Mouse (Mus musculus): ENCODE results near the gene Gch1. TPM values are rescaled to one million over a fixed set of nuclear protein-coding genes. Genes with fewer than 3 reads are reported as not detected.

The Gch1 gene
- polyA plus RNA-seq, 1 experiment: 18.8 TPM

DNA sequence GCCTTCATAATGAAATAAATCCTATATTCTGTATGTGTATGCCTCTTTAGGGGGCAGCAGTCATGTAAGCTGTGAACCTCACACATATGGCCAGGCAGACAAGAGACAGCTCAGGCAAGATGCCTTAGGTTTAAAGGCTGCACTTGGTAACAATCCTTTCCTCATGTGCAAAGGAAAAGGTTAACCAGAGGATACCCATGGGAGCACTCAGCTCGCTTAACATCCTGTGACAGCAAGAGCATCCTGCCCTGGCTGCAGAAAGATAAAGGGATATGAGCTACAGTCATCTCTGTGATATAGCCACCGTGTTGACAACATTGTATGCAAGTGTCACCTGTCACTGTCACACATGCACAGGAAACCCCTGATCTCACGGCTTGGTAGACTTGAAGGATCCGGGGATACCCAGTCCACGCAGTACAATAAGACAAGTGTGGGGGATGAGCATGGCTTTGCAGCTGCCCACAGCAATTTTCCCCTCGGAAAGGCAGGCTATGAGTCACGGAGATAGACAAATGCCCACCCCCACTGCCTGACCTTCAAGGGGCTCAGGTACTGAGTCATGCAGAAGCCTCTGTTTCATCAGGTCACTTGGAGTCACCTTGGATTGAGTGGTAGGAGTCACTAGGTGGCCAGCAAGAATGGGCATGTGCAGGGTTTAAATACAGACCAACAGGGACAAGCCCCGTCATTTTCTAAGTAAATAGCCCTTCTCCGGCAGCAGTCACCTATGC is 19.4 kb downstream of the Gch1 start:
- no peak overlapping the region for H3K27ac ChIP-seq (ENCODE audit: control insufficient read depth, insufficient read depth, low read depth, low read length, poor library complexity)
- no peak overlapping the region for H3K4me3 ChIP-seq (replicated peaks; ENCODE audit: control insufficient read depth, low read depth, low read length)
- peaks cover 2% of the 10 kb centered on the region for H3K4me1 ChIP-seq (ENCODE audit: control insufficient read depth, insufficient read depth, low read length)
- TF ChIP-seq CTCF (IDR thresholded peaks at IDR 0.05; ENCODE audit: control insufficient read depth, insufficient read depth, low read length) (no peak), POLR2A (IDR thresholded peaks at IDR 0.05; ENCODE audit: borderline replicate concordance, control insufficient read depth, low read depth, low read length) (no peak)
- 56% methylated on average over 9 of the region's 9 CpGs for WGBS

DNA sequence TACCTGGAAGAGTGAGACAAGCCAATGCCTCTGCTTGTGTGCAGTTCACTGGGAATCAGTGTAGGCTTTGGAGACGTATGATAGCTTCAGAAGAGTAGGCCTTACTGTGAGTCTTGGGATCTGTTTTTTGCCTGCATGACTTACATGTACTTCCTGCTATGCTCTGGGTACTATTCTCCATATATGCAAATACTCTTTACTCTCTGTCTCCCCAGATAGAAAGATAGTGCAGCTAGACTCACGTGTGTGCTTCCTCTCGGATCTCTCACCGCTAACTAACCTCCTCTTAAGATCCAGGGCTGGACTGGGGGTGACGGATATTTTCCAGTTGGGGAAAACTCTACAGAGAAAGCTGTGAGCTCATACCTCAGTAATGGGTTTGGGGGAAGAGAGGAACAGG is 23.5 kb downstream of the Gch1 start:
- Histone ChIP-seq H3K27ac (ENCODE audit: control insufficient read depth, insufficient read depth, low read depth, low read length, poor library complexity) (peak overlapping the region; percentile 18; the same call in 1 of the 2 replicates), H3K4me3 (replicated peaks; ENCODE audit: control insufficient read depth, low read depth, low read length) (no peak overlapping the region), H3K4me1 (ENCODE audit: control insufficient read depth, insufficient read depth, low read length) (no peaks in the 10 kb centered on the region; the same call in 1 of the 2 replicates)
- 68% methylated on average over 5 of the region's 5 CpGs for WGBS
- TF ChIP-seq POLR2A (IDR thresholded peaks at IDR 0.05; ENCODE audit: borderline replicate concordance, control insufficient read depth, low read depth, low read length): no peak
- no peak for TF ChIP-seq CTCF (IDR thresholded peaks at IDR 0.05; ENCODE audit: control insufficient read depth, insufficient read depth, low read length)

DNA sequence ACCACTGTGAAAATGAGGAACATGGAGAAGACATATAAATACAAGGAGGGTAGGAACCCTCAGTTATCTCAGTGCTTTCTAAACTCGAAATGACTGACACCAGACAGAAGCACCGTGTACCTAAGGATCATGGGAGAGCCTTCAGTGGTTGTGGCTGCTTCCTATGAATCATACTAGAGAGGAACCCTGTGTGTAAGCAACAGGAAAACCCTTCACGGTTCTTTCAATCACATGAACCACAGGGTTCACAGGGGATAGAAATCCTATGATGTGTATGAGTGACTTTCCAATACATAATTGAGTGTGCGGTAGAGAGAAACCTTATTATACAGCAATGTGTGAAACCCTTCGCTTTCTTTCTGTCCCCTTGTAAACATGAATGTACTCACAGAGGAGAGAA is 24.1 kb downstream of the Gch1 start:
- 26% methylated on average over 5 of the region's 5 CpGs for WGBS
- TF ChIP-seq CTCF (IDR thresholded peaks at IDR 0.05; ENCODE audit: control insufficient read depth, insufficient read depth, low read length) (no peak), POLR2A (IDR thresholded peaks at IDR 0.05; ENCODE audit: borderline replicate concordance, control insufficient read depth, low read depth, low read length) (no peak)
- Histone ChIP-seq H3K27ac (ENCODE audit: control insufficient read depth, insufficient read depth, low read depth, low read length, poor library complexity) (peak overlapping the region; percentile 18; the same call in 1 of the 2 replicates), H3K4me1 (ENCODE audit: control insufficient read depth, insufficient read depth, low read length) (no peaks in the 10 kb centered on the region; the same call in 1 of the 2 replicates), H3K4me3 (replicated peaks; ENCODE audit: control insufficient read depth, low read depth, low read length) (no peak overlapping the region)

DNA sequence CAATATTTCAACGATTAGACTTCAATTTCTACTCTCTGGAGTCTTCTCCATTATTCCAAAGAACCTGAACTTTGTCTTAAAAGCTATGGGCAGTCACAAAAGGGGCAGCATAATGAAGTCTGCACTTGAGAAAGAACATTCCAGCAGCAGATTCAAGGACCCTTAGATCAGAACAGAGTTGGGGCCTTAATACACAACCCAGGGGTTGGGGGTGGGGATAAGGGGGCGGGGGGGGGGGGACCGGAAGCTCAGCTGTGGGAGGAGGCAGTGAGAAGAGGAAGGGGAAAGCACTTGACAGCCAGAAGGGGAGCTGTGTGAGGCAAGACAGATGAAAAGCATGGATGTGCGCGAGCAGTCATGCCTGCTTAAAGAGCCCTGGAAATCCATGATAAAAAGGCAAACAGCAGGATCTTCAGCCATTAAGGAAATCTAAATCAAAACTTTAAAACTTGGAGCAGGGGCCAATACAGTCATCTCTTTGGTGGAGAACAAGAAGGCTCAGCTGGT is 27.2 kb downstream of the Gch1 start:
- WGBS: 31% methylated on average over 5 of the region's 5 CpGs
- Histone ChIP-seq H3K4me1 (ENCODE audit: control insufficient read depth, insufficient read depth, low read length) (no peaks in the 10 kb centered on the region; the same call in 1 of the 2 replicates), H3K4me3 (replicated peaks; ENCODE audit: control insufficient read depth, low read depth, low read length) (no peak overlapping the region), H3K27ac (ENCODE audit: control insufficient read depth, insufficient read depth, low read depth, low read length, poor library complexity) (no peak overlapping the region)
- TF ChIP-seq POLR2A (IDR thresholded peaks at IDR 0.05; ENCODE audit: borderline replicate concordance, control insufficient read depth, low read depth, low read length): no peak
- no peak for TF ChIP-seq CTCF (IDR thresholded peaks at IDR 0.05; ENCODE audit: control insufficient read depth, insufficient read depth, low read length)

DNA sequence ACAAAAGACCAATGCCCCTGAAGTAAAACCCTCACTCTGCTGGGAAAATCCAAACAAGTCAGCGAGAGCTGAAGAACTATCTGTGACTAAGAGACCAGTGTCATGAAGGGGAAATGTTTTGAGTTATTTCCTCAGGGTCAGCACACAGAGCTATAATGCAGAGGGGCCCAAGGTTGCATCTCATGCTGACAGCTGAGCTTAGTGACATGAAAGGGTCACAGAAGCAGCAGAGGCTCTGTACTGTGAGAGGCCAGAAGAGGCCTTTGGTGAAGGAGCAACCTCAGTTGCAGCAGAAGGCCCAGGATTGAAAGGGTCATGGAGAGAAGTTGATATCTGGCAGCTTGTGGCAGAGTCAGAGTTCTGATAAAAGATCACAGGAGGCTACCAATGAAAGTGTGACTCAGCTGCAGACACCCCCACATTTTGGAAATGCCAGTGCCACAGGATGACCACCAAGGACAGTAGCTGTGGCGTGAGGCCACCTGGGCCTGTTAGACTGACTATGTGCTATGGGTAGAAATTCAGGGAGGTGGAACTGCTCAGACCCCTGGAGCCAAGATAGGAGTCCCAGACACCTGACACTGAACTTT is 29.1 kb downstream of the Gch1 start:
- no peak overlapping the region for H3K27ac ChIP-seq (ENCODE audit: control insufficient read depth, insufficient read depth, low read depth, low read length, poor library complexity)
- no peak overlapping the region for H3K4me3 ChIP-seq (replicated peaks; ENCODE audit: control insufficient read depth, low read depth, low read length)
- 90% methylated on average over 2 of the region's 2 CpGs for WGBS
- TF ChIP-seq CTCF (IDR thresholded peaks at IDR 0.05; ENCODE audit: control insufficient read depth, insufficient read depth, low read length) (no peak), POLR2A (IDR thresholded peaks at IDR 0.05; ENCODE audit: borderline replicate concordance, control insufficient read depth, low read depth, low read length) (no peak)
- H3K4me1 ChIP-seq (ENCODE audit: control insufficient read depth, insufficient read depth, low read length): no peaks in the 10 kb centered on the region; the same call in 1 of the 2 replicates

DNA sequence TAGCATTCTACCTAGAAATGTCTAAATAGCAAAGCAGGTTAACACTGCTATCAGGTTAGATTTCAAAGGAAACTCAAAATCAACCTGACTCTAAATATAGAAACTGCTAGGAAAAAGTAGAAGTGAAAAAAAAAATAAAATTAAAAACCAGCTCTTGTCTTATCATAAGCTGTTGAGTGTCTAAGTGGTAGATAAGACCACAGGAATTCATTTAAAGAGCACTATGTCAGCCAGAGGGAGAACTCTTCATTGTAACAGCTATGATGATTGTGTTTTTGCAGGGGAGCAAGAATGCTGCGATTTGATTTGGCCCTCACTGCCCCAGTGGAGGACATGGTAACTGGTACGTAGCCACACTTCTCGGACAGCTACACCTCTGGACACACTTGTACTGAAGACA is 34.9 kb downstream of the Gch1 start:
- WGBS: 83% methylated on average over 3 of the region's 3 CpGs
- TF ChIP-seq CTCF (IDR thresholded peaks at IDR 0.05; ENCODE audit: control insufficient read depth, insufficient read depth, low read length) (no peak), POLR2A (IDR thresholded peaks at IDR 0.05; ENCODE audit: borderline replicate concordance, control insufficient read depth, low read depth, low read length) (no peak)
- Histone ChIP-seq H3K4me3 (replicated peaks; ENCODE audit: control insufficient read depth, low read depth, low read length) (no peak overlapping the region), H3K27ac (ENCODE audit: control insufficient read depth, insufficient read depth, low read depth, low read length, poor library complexity) (no peak overlapping the region), H3K4me1 (ENCODE audit: control insufficient read depth, insufficient read depth, low read length) (no peaks in the 10 kb centered on the region; the same call in 1 of the 2 replicates)

DNA sequence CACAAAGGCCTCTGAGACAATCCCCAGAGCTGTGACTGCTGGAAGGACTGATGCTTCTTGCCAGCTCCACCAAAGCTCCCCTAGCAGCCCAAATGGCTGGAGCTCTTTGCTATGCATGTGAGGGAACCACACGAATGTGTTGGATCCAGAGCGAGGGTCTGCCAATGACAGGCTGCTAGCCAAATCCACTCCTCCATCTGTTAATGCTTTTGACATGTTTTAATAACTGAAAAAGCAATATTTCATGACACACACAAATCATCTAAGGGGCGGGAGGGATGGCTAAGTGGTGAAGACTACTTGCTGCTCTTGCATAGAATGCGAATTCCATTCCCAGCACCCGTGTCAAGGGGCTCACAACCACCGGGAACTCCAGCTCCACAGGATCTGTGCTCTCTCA is 37.9 kb downstream of the Gch1 start:
- Histone ChIP-seq H3K27ac (ENCODE audit: control insufficient read depth, insufficient read depth, low read depth, low read length, poor library complexity) (no peak overlapping the region), H3K4me1 (ENCODE audit: control insufficient read depth, insufficient read depth, low read length) (no peaks in the 10 kb centered on the region; the same call in 1 of the 2 replicates), H3K4me3 (replicated peaks; ENCODE audit: control insufficient read depth, low read depth, low read length) (no peak overlapping the region)
- 91% methylated on average over 6 of the region's 6 CpGs for WGBS
- TF ChIP-seq CTCF (IDR thresholded peaks at IDR 0.05; ENCODE audit: control insufficient read depth, insufficient read depth, low read length): no peak
- no peak for TF ChIP-seq POLR2A (IDR thresholded peaks at IDR 0.05; ENCODE audit: borderline replicate concordance, control insufficient read depth, low read depth, low read length)

DNA sequence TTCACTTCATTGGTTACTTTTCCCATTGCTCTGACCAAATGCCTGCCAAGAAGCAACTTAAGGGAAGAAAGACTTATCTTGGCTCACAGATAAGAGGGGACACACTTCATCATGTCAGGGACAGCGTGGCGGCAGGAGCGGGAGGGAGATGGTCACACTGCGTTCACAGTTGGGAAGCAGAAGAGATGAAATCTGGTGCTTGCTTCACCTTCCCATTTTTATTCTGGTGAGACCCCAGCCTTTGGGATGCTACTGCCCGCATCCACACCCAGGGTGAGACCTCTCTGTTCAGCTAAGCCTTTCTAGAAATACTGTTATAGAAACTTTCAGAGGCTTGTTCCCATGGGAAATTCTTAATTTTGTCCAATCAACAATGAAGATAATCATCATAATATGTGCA is 44.9 kb downstream of the Gch1 start:
- Histone ChIP-seq H3K27ac (ENCODE audit: control insufficient read depth, insufficient read depth, low read depth, low read length, poor library complexity) (no peak overlapping the region), H3K4me1 (ENCODE audit: control insufficient read depth, insufficient read depth, low read length) (no peaks in the 10 kb centered on the region), H3K4me3 (replicated peaks; ENCODE audit: control insufficient read depth, low read depth, low read length) (no peak overlapping the region)
- 94% methylated on average over 5 of the region's 5 CpGs for WGBS
- no peak for TF ChIP-seq CTCF (IDR thresholded peaks at IDR 0.05; ENCODE audit: control insufficient read depth, insufficient read depth, low read length)
- TF ChIP-seq POLR2A (IDR thresholded peaks at IDR 0.05; ENCODE audit: borderline replicate concordance, control insufficient read depth, low read depth, low read length): no peak
